Mouse (Mus musculus) heart, embryonic 15.5 days (tissue): ENCODE measurements around the gene Snx21. TPM values are rescaled to one million over a fixed set of nuclear protein-coding genes. Genes with fewer than 3 reads are reported as not detected.

Experiments used
- ATAC-seq: fragments of 200-750 bp; cut with Nextera tagmentation; replicated peaks from 2 replicates; pipeline ENCODE4 v1.8.0; 2017; ENCODE audit warnings: low read depth, moderate TSS enrichment; ENCODE audit not compliant: insufficient number of reproducible peaks, insufficient read depth, low FRiP score
- H3K27ac ChIP-seq: fragments of 300-500 bp; sonication (generic); 2 replicates; pipeline ENCODE4 v1.5.1; 2015; ENCODE audit warnings: mild to moderate bottlenecking, inconsistent platforms
- H3K27me3 ChIP-seq: fragments of 300-500 bp; sonication (generic); 2 replicates; pipeline ENCODE4 v1.6.1; 2015; ENCODE audit warnings: inconsistent platforms
- H3K36me3 ChIP-seq: fragments of 300-500 bp; sonication (generic); 2 replicates; pipeline ENCODE4 v1.6.1; 2015; ENCODE audit warnings: mild to moderate bottlenecking, inconsistent platforms
- H3K4me1 ChIP-seq: fragments of 300-500 bp; sonication (generic); replicated peaks from 2 replicates; pipeline ENCODE4 v1.6.1; 2015; ENCODE audit warnings: inconsistent platforms
- H3K4me2 ChIP-seq: fragments of 300-500 bp; sonication (generic); 2 replicates; pipeline ENCODE4 v1.6.1; 2015; ENCODE audit warnings: inconsistent platforms, mild to moderate bottlenecking, moderate library complexity
- H3K4me3 ChIP-seq: fragments of 300-500 bp; sonication (generic); 2 replicates; pipeline ENCODE4 v1.5.1; 2015; ENCODE audit warnings: mild to moderate bottlenecking, inconsistent platforms
- H3K9ac ChIP-seq: fragments of 300-500 bp; sonication (generic); 2 replicates; pipeline ENCODE4 v1.6.1; 2015; ENCODE audit warnings: mild to moderate bottlenecking, inconsistent platforms
- H3K9me3 ChIP-seq: fragments of 300-500 bp; sonication (generic); replicated peaks from 2 replicates; pipeline ENCODE4 v1.6.1; 2016; ENCODE audit warnings: inconsistent platforms
- WGBS: fragments of 180-500 bp; shearing (Covaris S2); methylation state at CpG from one replicate; pipeline ENCODE4 v1.1.7; 2015; ENCODE audit warnings: mixed read lengths; 5-methylcytosine and 5-hydroxymethylcytosine counted together
- polyA plus RNA-seq: library from polyadenylated mRNA; unstranded; fragments of >200 nt; fragmentation: Nextera tagmentation; extraction: Ambion mirVana; gene quantifications from 2 replicates; pipeline ENCODE4 v1.2.1, GENCODE M21; 2015

The Snx21 gene
- polyA plus RNA-seq, 1 experiment from 2014 or later, result 42.5 TPM

DNA sequence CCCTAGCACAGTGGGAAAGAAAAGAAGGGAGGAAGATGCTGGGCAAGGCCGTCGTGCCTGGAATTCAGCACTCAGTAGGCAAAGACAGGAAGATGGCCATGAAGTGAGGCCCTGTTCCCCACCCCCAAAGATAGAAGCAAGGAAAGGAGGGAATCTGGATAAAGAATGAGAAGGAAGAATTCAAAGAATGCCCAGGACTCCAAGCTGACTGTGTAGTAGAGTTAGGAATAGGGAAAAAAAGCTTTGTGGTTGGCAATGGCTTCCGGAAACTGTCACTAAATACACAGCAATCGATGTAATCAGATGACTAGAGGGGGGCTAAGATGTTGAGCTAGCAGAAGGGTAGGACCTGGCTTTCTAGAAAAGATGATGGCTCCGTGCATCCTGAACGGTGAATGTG lies 31.6 kb downstream of the Snx21 start:
- no peak overlapping the region for H3K4me3 ChIP-seq
- no peak overlapping the region for H3K9ac ChIP-seq
- WGBS, result 53% methylated on average over 6 of the region's 6 CpGs
- H3K4me2 ChIP-seq, result no peak overlapping the region
- H3K27ac ChIP-seq, result no peak overlapping the region
- H3K4me1 ChIP-seq, result peaks cover 14% of the 10 kb centered on the region
- no peaks in the 10 kb centered on the region for H3K27me3 ChIP-seq
- no peak for ATAC-seq
- H3K36me3 ChIP-seq, result no peaks in the 10 kb centered on the region
- no peaks in the 10 kb centered on the region for H3K9me3 ChIP-seq

- H3K4me1 ChIP-seq, result peaks cover 18% of the 10 kb centered on the region
- no peak overlapping the region for H3K27ac ChIP-seq
- ATAC-seq, result peak; percentile 56; the same call in 1 of the 2 replicates
- no peaks in the 10 kb centered on the region for H3K9me3 ChIP-seq
- H3K4me2 ChIP-seq, result no peak overlapping the region
- no peaks in the 10 kb centered on the region for H3K27me3 ChIP-seq
- H3K4me3 ChIP-seq, result no peak overlapping the region
- no peak overlapping the region for H3K9ac ChIP-seq
- H3K36me3 ChIP-seq, result no peaks in the 10 kb centered on the region
- 67% methylated on average over 5 of the region's 5 CpGs for WGBS
These were observed 32.1 kb downstream of the Snx21 start for GRCm38 (mm10) chr2:164817703-164818102.

GRCm38 (mm10) chr2:164821060-164821459 lies 35.4 kb downstream of the Snx21 start:
- Histone ChIP-seq H3K27ac (no peak overlapping the region), H3K36me3 (peaks cover 16% of the 10 kb centered on the region), H3K4me3 (no peak overlapping the region), H3K9me3 (no peaks in the 10 kb centered on the region), H3K4me1 (peaks cover 23% of the 10 kb centered on the region), H3K9ac (no peak overlapping the region), H3K4me2 (no peak overlapping the region), H3K27me3 (no peaks in the 10 kb centered on the region)
- ATAC-seq, result no peak
- WGBS, result 84% methylated on average over 6 of the region's 6 CpGs

DNA sequence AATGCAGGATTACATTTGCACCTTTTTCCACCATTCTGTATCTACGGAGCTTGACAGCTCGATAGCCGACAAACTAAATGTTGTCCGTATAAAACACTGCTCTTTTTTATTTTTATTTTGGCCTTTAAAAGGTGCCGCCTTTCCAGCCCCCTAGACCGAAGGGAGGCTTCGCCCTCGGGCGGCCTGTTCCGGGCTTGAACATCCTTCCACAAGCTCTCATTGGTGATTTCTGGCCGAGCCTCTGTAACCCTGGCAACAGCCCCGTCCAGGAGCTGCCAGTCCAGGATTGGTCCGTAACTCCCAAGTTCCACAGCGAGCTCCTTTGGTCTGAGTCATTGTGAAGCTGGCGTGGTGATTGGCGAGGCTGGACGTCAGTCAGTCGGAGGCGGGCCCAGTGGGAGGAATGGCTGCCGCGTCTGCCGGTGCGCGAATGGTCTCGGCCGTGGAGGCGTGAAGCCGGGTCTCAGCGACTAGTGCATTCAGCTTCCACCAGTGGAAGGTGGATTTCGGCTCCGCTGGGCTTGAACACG lies 37.1 kb downstream of the Snx21 start, which contains the start of gene Zswim1:
Gene Zswim1, plus strand, starts transcription at position 51 of the 530 bp plus-strand sequence.
- Histone ChIP-seq H3K9ac (peak within 1 kb of the TSS; percentile 74), H3K36me3 (peaks cover 30% of the 10 kb centered on the region), H3K9me3 (no peaks in the 10 kb centered on the region), H3K27me3 (no peaks in the 10 kb centered on the region), H3K4me1 (peaks cover 15% of the 10 kb centered on the region), H3K4me2 (peak within 1 kb of the TSS; percentile 79), H3K27ac (peak within 1 kb of the TSS; percentile 88), H3K4me3 (peak within 1 kb of the TSS; percentile 83)
- peak; percentile 100 for ATAC-seq
- 1% methylated on average over 32 of the region's 32 CpGs for WGBS

GRCm38 (mm10) chr2:164823181-164823585 lies 37.6 kb downstream of the Snx21 start:
- Histone ChIP-seq H3K36me3 (peaks cover 31% of the 10 kb centered on the region), H3K4me1 (peaks cover 14% of the 10 kb centered on the region), H3K27ac (peak overlapping the region; percentile 88), H3K4me3 (peak overlapping the region; percentile 83), H3K9me3 (no peaks in the 10 kb centered on the region), H3K27me3 (no peaks in the 10 kb centered on the region), H3K9ac (peak overlapping the region; percentile 74), H3K4me2 (peak overlapping the region; percentile 79)
- ATAC-seq, result peak; percentile 73
- WGBS, result 2% methylated on average over 10 of the region's 10 CpGs

- 0 out of 2 replicates have a peak overlapping the region, but pooled peaks have one; percentile 83 for H3K4me3 ChIP-seq
- H3K9me3 ChIP-seq, result no peaks in the 10 kb centered on the region
- no peak overlapping the region for H3K9ac ChIP-seq
- no peaks in the 10 kb centered on the region for H3K27me3 ChIP-seq
- 89% methylated on average over 4 of the region's 4 CpGs for WGBS
- H3K4me1 ChIP-seq, result peaks cover 14% of the 10 kb centered on the region
- ATAC-seq, result no peak
- H3K4me2 ChIP-seq, result peak overlapping the region; percentile 79; the same call in 1 of the 2 replicates
- no peak overlapping the region for H3K27ac ChIP-seq
- H3K36me3 ChIP-seq, result peaks cover 31% of the 10 kb centered on the region
These were observed 38.3 kb downstream of the Snx21 start for GRCm38 (mm10) chr2:164823969-164824368.

- ATAC-seq, result no peak
- H3K9me3 ChIP-seq, result no peaks in the 10 kb centered on the region
- no peak overlapping the region for H3K9ac ChIP-seq
- no peak overlapping the region for H3K4me2 ChIP-seq
- peaks cover 14% of the 10 kb centered on the region for H3K4me1 ChIP-seq
- WGBS, result 91% methylated on average over 17 of the region's 17 CpGs
- H3K4me3 ChIP-seq, result no peak overlapping the region
- no peak overlapping the region for H3K27ac ChIP-seq
- H3K27me3 ChIP-seq, result no peaks in the 10 kb centered on the region
- H3K36me3 ChIP-seq, result peaks cover 38% of the 10 kb centered on the region
These were observed 39.9 kb downstream of the Snx21 start for GRCm38 (mm10) chr2:164825521-164825920.

- peaks cover 38% of the 10 kb centered on the region for H3K36me3 ChIP-seq
- peaks cover 21% of the 10 kb centered on the region for H3K4me1 ChIP-seq
- H3K4me3 ChIP-seq, result no peak overlapping the region
- H3K4me2 ChIP-seq, result no peak overlapping the region
- no peak overlapping the region for H3K27ac ChIP-seq
- H3K9me3 ChIP-seq, result no peaks in the 10 kb centered on the region
- no peaks in the 10 kb centered on the region for H3K27me3 ChIP-seq
- 74% methylated on average over 16 of the region's 16 CpGs for WGBS
- H3K9ac ChIP-seq, result no peak overlapping the region
- ATAC-seq, result no peak
These were observed 41.7 kb downstream of the Snx21 start for GRCm38 (mm10) chr2:164827146-164827850.

- no peak within 1 kb of the TSS for H3K4me3 ChIP-seq
- H3K27me3 ChIP-seq, result no peaks in the 10 kb centered on the region
- peaks cover 19% of the 10 kb centered on the region for H3K4me1 ChIP-seq
- peaks cover 38% of the 10 kb centered on the region for H3K36me3 ChIP-seq
- H3K9me3 ChIP-seq, result no peaks in the 10 kb centered on the region
- H3K4me2 ChIP-seq, result no peak within 1 kb of the TSS
- no peak for ATAC-seq
- 81% methylated on average over 6 of the region's 6 CpGs for WGBS
- H3K27ac ChIP-seq, result no peak within 1 kb of the TSS
- no peak within 1 kb of the TSS for H3K9ac ChIP-seq
These were observed 42.8 kb downstream of the Snx21 start, which contains the start of gene Spata25 for GRCm38 (mm10) chr2:164828437-164828836. Gene Spata25 (minus strand): TSS chr2:164828537.

DNA sequence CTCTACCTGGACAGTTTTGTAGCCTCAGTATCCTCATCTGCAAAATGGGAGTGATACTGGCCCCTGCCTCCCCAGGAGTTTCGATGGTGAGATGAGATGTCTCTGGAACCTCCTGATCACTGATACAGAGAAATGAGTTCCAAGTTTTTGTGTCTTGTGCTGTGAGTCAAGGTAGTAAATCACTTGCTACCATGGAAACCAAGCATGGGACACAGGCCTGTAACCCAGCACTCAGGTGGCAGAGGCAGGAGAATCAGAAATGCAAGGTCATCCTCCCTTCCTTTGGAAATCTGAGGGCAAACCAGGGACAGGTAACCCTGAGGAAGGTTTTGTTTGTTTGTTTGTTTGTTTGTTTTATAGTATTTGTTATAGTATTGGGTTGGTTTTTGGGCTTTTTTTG lies 43.5 kb downstream of the Snx21 start:
- 100% methylated on average over 1 of the region's 1 CpGs for WGBS
- no peak for ATAC-seq
- peaks cover 15% of the 10 kb centered on the region for H3K4me1 ChIP-seq
- no peak overlapping the region for H3K4me3 ChIP-seq
- H3K9me3 ChIP-seq, result no peaks in the 10 kb centered on the region
- no peak overlapping the region for H3K9ac ChIP-seq
- no peaks in the 10 kb centered on the region for H3K27me3 ChIP-seq
- H3K27ac ChIP-seq, result no peak overlapping the region
- peaks cover 38% of the 10 kb centered on the region for H3K36me3 ChIP-seq
- H3K4me2 ChIP-seq, result no peak overlapping the region

DNA sequence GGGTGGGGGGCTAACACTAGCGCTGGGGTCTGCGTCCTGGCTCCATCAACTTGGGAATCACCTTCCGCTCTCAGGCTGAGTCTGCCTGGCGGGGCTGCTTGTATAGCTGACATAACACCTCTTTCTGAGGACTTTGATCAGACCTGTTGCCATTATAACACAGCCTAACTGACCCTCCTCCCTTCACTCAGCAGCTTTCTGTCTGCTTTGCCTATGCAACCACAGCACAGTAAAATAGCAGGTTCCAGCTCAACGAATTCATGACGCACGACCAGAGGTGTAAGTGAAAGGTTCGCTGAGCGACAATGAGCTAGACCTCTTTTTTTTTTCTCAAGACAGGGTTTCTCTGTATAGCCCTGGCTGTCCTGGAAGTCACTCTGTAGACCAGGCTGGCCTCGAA lies 45.4 kb downstream of the Snx21 start:
- no peak overlapping the region for H3K27ac ChIP-seq
- 88% methylated on average over 10 of the region's 10 CpGs for WGBS
- no peak overlapping the region for H3K9ac ChIP-seq
- H3K27me3 ChIP-seq, result no peaks in the 10 kb centered on the region
- H3K9me3 ChIP-seq, result no peaks in the 10 kb centered on the region
- H3K36me3 ChIP-seq, result peaks cover 30% of the 10 kb centered on the region
- no peak overlapping the region for H3K4me3 ChIP-seq
- ATAC-seq, result no peak
- H3K4me2 ChIP-seq, result no peak overlapping the region
- H3K4me1 ChIP-seq, result peaks cover 29% of the 10 kb centered on the region
